Mouse (Mus musculus) heart, postnatal 0 days (tissue): ENCODE data around the gene Pglyrp1.
"Not testable (repeated sequence)": the region's sequence is repeated elsewhere in the genome, so short reads cannot be mapped to it uniquely, and the experiment has no call there.

ENCODE experiments used
- CTCF ChIP-seq: IDR thresholded peaks from 2 replicates; pipeline ENCODE4 v1.5.1; 2016; ENCODE audit warnings: antibody characterized with exemption, control low read depth, low read depth
- EP300 ChIP-seq: IDR thresholded peaks from 2 replicates; pipeline ENCODE4 v1.6.1; 2016; ENCODE audit warnings: antibody characterized with exemption, low read depth

GRCm38 (mm10) chr7:18871031-18871430, at the start of gene Pglyrp1:
- not testable (repeated sequence) for TF ChIP-seq CTCF, EP300
